Mouse (Mus musculus): Measurements from ENCODE around the gene Galr3. TPM values are rescaled to one million over a fixed set of nuclear protein-coding genes. Genes with fewer than 3 reads are reported as not detected.

Galr3 gene
- total RNA-seq, 2 experiments from 2014 or later = 0.84 TPM; not detected in 1

GRCm38 (mm10) chr15:79060887-79061565, 19.3 kb downstream of the Galr3 start:
- no peak for DNase-seq (ENCODE audit: extremely low spot score in 1 of 2, low spot score in 2 of 2)
- no peak for TF ChIP-seq CTCF (IDR thresholded peaks at IDR 0.05)
- Histone ChIP-seq H3K4me3 (no peak overlapping the region), H3K27ac (no peak overlapping the region)
- intact Hi-C loops (cut with DNase I) = no loop called here

GRCm38 (mm10) chr15:79062376-79063159, 20.9 kb downstream of the Galr3 start, which contains the start of gene Ankrd54:
TSS of gene Ankrd54 (minus strand) at chr15:79062893.
- intact Hi-C loops (cut with DNase I) = no loop called here
- peak within 1 kb of the TSS; percentile 79 for H3K4me3 ChIP-seq
- peak within 1 kb of the TSS; percentile 82 for H3K27ac ChIP-seq
- peak; percentile 94 to 99 for DNase-seq (ENCODE audit: extremely low spot score in 1 of 2, low spot score in 2 of 2)
- no peak for TF ChIP-seq CTCF (IDR thresholded peaks at IDR 0.05)

- intact Hi-C loops (cut with DNase I) = no loop called here
- DNase-seq (ENCODE audit: extremely low spot score in 1 of 2, low spot score in 2 of 2) = no peak
- no peak for TF ChIP-seq CTCF (IDR thresholded peaks at IDR 0.05)
- peak overlapping the region; percentile 36; the same call in 1 of the 2 replicates for H3K27ac ChIP-seq
- peak overlapping the region; percentile 47 for H3K4me3 ChIP-seq
Observed at GRCm38 (mm10) chr15:79063160-79063740, 21.6 kb downstream of the Galr3 start.

DNA sequence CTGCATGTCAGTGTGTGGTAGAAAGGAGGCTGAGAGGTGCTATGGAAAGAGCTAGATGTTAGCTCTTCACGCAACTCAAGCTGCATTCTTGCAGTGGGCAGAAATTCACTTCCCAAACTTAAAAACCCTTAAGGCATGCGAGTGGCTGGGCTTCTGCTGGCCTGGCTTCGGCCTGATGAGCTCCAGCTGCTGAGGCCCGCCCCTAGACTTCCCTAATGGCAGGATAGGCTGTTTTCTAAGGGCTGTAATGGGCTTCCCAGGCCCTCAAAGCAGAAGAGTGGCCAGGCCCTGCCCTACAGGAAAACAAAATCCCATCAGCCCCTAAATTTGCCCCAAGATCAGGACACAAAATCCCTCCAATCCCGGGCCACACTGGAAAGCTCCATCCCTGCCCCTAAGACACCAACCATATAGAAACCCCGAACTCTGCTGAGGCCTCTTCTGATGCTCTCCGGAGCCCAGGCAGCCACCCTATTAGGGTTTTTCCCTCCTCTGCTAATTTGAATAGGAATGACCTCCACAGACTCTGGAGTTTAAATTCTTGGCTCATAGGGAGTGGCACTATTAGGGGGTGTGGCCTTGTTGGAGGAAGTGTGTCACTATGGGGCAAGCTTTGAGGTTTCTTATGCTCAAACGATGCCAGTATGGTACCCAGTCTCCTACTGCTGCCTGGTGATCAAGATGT, 23.5 kb downstream of the Galr3 start:
- intact Hi-C loops (cut with DNase I) = no loop called here
- DNase-seq (ENCODE audit: extremely low spot score in 1 of 2, low spot score in 2 of 2) = no peak
- no peak overlapping the region for H3K4me3 ChIP-seq
- H3K27ac ChIP-seq = no peak overlapping the region
- no peak for TF ChIP-seq CTCF (IDR thresholded peaks at IDR 0.05)

GRCm38 (mm10) chr15:79066276-79066675, 24.6 kb downstream of the Galr3 start:
- TF ChIP-seq CTCF (IDR thresholded peaks at IDR 0.05) = no peak
- Histone ChIP-seq H3K4me3 (no peak overlapping the region), H3K27ac (no peak overlapping the region)
- intact Hi-C loops (cut with DNase I) = no loop called here
- no peak for DNase-seq (ENCODE audit: extremely low spot score in 1 of 2, low spot score in 2 of 2)

DNA sequence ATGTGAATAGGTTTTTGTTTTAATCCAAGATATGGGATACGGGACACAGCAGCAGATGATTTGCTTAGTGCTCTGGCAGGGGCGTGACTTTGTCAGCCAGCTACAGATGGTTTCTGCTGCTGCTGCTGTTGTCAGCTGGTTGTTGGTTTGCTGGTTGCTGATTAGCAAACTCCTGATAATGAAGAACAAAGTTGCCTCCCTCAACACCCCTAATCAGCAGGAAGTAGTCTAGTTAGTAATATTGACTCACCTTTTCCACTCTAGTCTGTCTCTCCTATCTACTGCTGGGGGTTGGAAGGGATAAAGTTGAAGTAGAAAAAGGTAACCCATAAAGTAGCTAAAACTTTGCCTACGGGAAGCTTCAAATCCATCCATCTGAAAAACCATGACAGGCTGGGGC, 25.9 kb downstream of the Galr3 start:
- intact Hi-C loops (cut with DNase I) = no loop called here

DNA sequence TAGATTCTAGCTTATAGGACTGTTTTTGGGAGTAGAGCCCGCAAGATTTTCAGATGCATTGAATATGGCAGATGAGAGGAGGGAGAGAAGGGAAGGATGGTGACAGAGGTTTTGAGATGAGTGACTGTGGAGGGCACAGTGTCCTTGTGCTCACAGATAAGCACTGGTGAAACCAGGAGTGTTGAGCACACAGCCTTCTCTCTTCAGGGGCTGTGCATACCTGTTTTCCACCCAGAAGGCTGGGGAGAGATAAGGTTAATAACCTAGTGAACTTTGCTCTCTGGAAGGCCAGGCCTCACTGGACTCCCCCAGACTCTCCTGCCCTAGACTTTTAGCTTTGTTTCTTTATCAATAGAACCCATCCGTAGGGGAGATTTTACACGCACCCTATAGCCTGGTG, 26.7 kb downstream of the Galr3 start:
- TF ChIP-seq CTCF (IDR thresholded peaks at IDR 0.05) = no peak
- no peak overlapping the region for H3K27ac ChIP-seq
- H3K4me3 ChIP-seq = no peak overlapping the region
- no peak for DNase-seq (ENCODE audit: extremely low spot score in 1 of 2, low spot score in 2 of 2)
- intact Hi-C loops (cut with DNase I) = no loop called here

More for the DNA sequence above, 25.9 kb downstream of the Galr3 start:
- no peak overlapping the region for H3K27ac ChIP-seq
- no peak overlapping the region for H3K4me3 ChIP-seq
- TF ChIP-seq CTCF (IDR thresholded peaks at IDR 0.05) = no peak
- DNase-seq (ENCODE audit: extremely low spot score in 1 of 2, low spot score in 2 of 2) = no peak

- no peak overlapping the region for H3K27ac ChIP-seq
- DNase-seq (ENCODE audit: extremely low spot score in 1 of 2, low spot score in 2 of 2) = peak in 1 of 2 experiments; percentile 33
- intact Hi-C loops (cut with DNase I) = loop anchor here (2.0 to 5.0 kb wide), 2 partner anchors 33 to 154 kb away; no protein-coding TSS in a partner anchor
Observed at GRCm38 (mm10) chr15:79071117-79072039, 29.7 kb downstream of the Galr3 start.

DNA sequence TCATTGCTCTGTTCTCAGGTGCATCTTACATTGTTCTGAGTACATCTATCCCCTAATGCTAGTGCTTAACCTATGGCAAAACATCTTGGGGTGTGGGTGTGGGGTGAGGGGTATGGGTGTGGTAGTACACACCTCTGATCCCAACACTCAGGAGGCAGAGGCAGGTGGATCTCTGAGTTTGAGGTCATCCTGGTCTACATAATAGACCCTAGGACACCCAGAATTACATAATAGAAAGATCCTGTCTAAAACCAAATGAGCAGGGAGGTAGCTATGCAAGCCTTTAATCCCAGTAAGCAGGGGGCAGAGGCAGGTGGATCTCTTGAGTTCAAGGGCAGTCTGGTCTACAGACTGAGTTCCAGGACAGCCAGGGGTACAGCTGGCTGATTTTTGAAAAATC, 32.1 kb downstream of the Galr3 start:
- intact Hi-C loops (cut with DNase I) = loop anchor here (5.0 kb wide), 1 partner anchor 156 kb away; no protein-coding TSS in a partner anchor
- no peak for TF ChIP-seq CTCF (IDR thresholded peaks at IDR 0.05)
- no peak for DNase-seq (ENCODE audit: extremely low spot score in 1 of 2, low spot score in 2 of 2)
- no peak overlapping the region for H3K27ac ChIP-seq
- no peak overlapping the region for H3K4me3 ChIP-seq

More at GRCm38 (mm10) chr15:79071117-79072039, 29.7 kb downstream of the Galr3 start:
- H3K4me3 ChIP-seq = no peak overlapping the region
- TF ChIP-seq CTCF (IDR thresholded peaks at IDR 0.05) = peak; percentile 81

GRCm38 (mm10) chr15:79074446-79074845, 32.8 kb downstream of the Galr3 start:
- DNase-seq (ENCODE audit: extremely low spot score in 1 of 2, low spot score in 2 of 2) = no peak
- H3K4me3 ChIP-seq = peak overlapping the region; percentile 97
- no peak for TF ChIP-seq CTCF (IDR thresholded peaks at IDR 0.05)
- intact Hi-C loops (cut with DNase I) = loop anchor here (5.0 kb wide), 1 partner anchor 157 kb away; no protein-coding TSS in a partner anchor
- peak overlapping the region; percentile 70; the same call in 1 of the 2 replicates for H3K27ac ChIP-seq
